In the genomic region with DNA sequence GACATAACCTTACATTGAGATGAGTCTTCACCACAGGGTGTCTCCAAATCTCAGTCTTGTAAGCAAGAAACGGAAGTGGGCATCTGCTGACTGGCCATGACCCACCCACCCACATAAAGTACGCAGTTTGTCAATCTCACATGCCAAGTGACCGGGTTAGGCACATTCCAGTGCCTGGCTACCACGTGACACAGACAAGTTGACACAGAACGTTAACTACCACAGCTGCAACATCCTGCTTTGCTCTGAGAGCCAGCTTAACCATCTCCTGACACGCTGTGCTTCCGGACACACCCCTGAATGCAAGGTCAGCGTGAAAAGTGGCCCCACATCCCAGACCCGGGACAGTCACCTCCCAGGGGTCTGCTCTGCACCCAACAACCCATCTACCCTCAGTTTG, we compare ENCODE assay signal across 16 mouse cellular contexts. TPM values are rescaled to one million over a fixed set of nuclear protein-coding genes. Genes with fewer than 3 reads are reported as not detected.
A peak's percentile ranks its signal among the peaks of the same experiment; 100 is the strongest.
DNase-seq lines count a peak whose midpoint lies in the region; ATAC-seq lines count a peak whose summit lies in the region.
"Had no signal": no experiment of that assay in that cellular context is flagged by ENCODE, and none has a peak within 500 bp of the region (broad histone marks: within the 10 kb centered on the region; RNA-seq: fewer than 3 reads in every experiment).

No protein-coding gene starts in this region.

- H3K4me1 ChIP-seq in liver, embryonic 16.5 days (ENCODE audit: control insufficient read depth, low read depth, low read length) = no peaks in the 10 kb centered on the region
- H3K4me1 ChIP-seq: heart, embryonic 13.5 days; hindbrain, embryonic 15.5 days; liver, embryonic 13.5 days had no signal

- H3K4me3 ChIP-seq in liver, embryonic 16.5 days (ENCODE audit: low read depth, low read length) = no peak overlapping the region
- H3K4me3 ChIP-seq: heart, embryonic 13.5 days; hindbrain, embryonic 15.5 days; liver, embryonic 13.5 days had no signal

- no peaks in the 10 kb centered on the region for H3K27me3 ChIP-seq in liver, embryonic 16.5 days (ENCODE audit: control insufficient read depth, insufficient read depth, low read depth, low read length)
- H3K27me3 ChIP-seq: heart, embryonic 13.5 days; hindbrain, embryonic 15.5 days; liver, embryonic 13.5 days had no signal

- H3K36me3 ChIP-seq in liver, embryonic 16.5 days (ENCODE audit: control insufficient read depth, insufficient read depth) = peaks cover 25% of the 10 kb centered on the region

- DNase-seq in thymus, postnatal 0 days (ENCODE audit: low spot score) = peak; percentile 37
- no peak for DNase-seq in thymus, postnatal 25 days
- DNase-seq in R1 (ENCODE audit: low read depth, low spot score) = peak; percentile 82
- DNase-seq in naive thymus-derived CD4-positive, alpha-beta T cell, adult 2 months (ENCODE audit: low read depth) = peak; percentile 42
- DNase-seq in cerebellum, postnatal 14 days = no peak
- no peak for DNase-seq in embryo, embryonic 9.5 days (ENCODE audit: extremely low spot score)
- no peak for DNase-seq in left cerebral cortex, postnatal 36 days (ENCODE audit: low spot score in 2 of 2)
- DNase-seq: adrenal gland, postnatal 14 days; cerebellum, adult 11 months; layer of hippocampus, postnatal 36 days; liver, embryonic 13.5 days had no signal

- no peak overlapping the region for H3K9ac ChIP-seq in liver, embryonic 16.5 days (ENCODE audit: low read depth, low read length)
- H3K9ac ChIP-seq: heart, embryonic 13.5 days; hindbrain, embryonic 15.5 days; liver, embryonic 13.5 days had no signal

- no peaks in the 10 kb centered on the region for H3K9me3 ChIP-seq in liver, embryonic 16.5 days (replicated peaks; ENCODE audit: control insufficient read depth, low read length)
- H3K9me3 ChIP-seq: heart, embryonic 13.5 days; hindbrain, embryonic 15.5 days; liver, embryonic 13.5 days had no signal

- no peak overlapping the region for H3K27ac ChIP-seq in liver, embryonic 16.5 days (ENCODE audit: low read length)
- H3K27ac ChIP-seq: heart, embryonic 13.5 days; hindbrain, embryonic 15.5 days; liver, embryonic 13.5 days had no signal

- 60% methylated on average over 9 of the region's 9 CpGs for WGBS in liver, embryonic 16.5 days (ENCODE audit: insufficient replicate concordance)

- no peak overlapping the region for H3K4me2 ChIP-seq in liver, embryonic 16.5 days (ENCODE audit: low read depth, low read length)
- H3K4me2 ChIP-seq: heart, embryonic 13.5 days; hindbrain, embryonic 15.5 days; liver, embryonic 13.5 days had no signal

- intact Hi-C loops in left cerebral cortex, postnatal 36 days (cut with DNase I) = no loop called here

- peak; percentile 11; the same call in 1 of the 2 replicates for ATAC-seq in liver, embryonic 16.5 days (ENCODE audit: low read depth)

RNA-seq across cellular contexts. Expression of a gene that starts 26.9 kb away (rescaled TPM):
- polyA plus RNA-seq in thymus, postnatal 0 days (2015; fragmentation: Nextera tagmentation; extraction: Ambion mirVana) = 0.15 TPM in 1 of 2 replicates, not detected in the other
- polyA plus RNA-seq in liver, embryonic 16.5 days (2015; fragmentation: Nextera tagmentation; extraction: Ambion mirVana) = not detected in 2 replicates
- not detected for total RNA-seq in left cerebral cortex, postnatal 36 days (2021)
- total RNA-seq: adrenal gland, postnatal 14 days; layer of hippocampus, postnatal 36 days; monocyte, adult 5-6 weeks had no signal
- polyA plus RNA-seq: hindbrain, embryonic 15.5 days; stomach, embryonic 14.5 days had no signal

RNA-seq across cellular contexts. Expression of a gene that starts 29.3 kb away (rescaled TPM):
- 7.2 and 7.8 TPM in 2 replicates for polyA plus RNA-seq in thymus, postnatal 0 days (2015; fragmentation: Nextera tagmentation; extraction: Ambion mirVana)
- polyA plus RNA-seq in liver, embryonic 16.5 days (2015; fragmentation: Nextera tagmentation; extraction: Ambion mirVana) = 7.7 and 8.1 TPM in 2 replicates
- total RNA-seq in left cerebral cortex, postnatal 36 days (2021) = 100 to 1,000 TPM in 1 of 2 experiments, 10 to 100 TPM in 1; 83.0 to 106 TPM

RNA-seq across cellular contexts. Expression of a gene that starts 32.1 kb away (rescaled TPM):
- 0.17 and 0.43 TPM in 2 replicates for polyA plus RNA-seq in thymus, postnatal 0 days (2015; fragmentation: Nextera tagmentation; extraction: Ambion mirVana)
- 0.04 and 0.22 TPM in 2 replicates for polyA plus RNA-seq in liver, embryonic 16.5 days (2015; fragmentation: Nextera tagmentation; extraction: Ambion mirVana)
- total RNA-seq in left cerebral cortex, postnatal 36 days (2021) = 1 to 10 TPM; 1.0 to 1.7 TPM
- total RNA-seq: adrenal gland, postnatal 14 days; monocyte, adult 5-6 weeks had no signal

Comparison
In these comparisons a context has a peak if more than half of its experiments do, and no peak if none do; other contexts are left out.
1. DNase-seq: peak in thymus, postnatal 0 days (single experiment), R1 (single experiment) and naive thymus-derived CD4-positive, alpha-beta T cell, adult 2 months (single experiment); none in thymus, postnatal 25 days (single experiment), cerebellum, postnatal 14 days (0 of 2), embryo, embryonic 9.5 days (single experiment) and left cerebral cortex, postnatal 36 days (0 of 2).